In genomic region chr8:36304809-36305208, GRCm38 (mm10) we compare ENCODE assay signal across 17 mouse cellular contexts.
"Had no signal": no experiment of that assay in that cellular context is flagged by ENCODE, and none has a peak within 500 bp of the region (broad histone marks: within the 10 kb centered on the region; RNA-seq: fewer than 3 reads in every experiment).

No protein-coding gene starts in this region.

- DNase-seq: cerebellum, adult 2 months; cerebellum, adult 8-10 months; cerebellum, adult 9-10 months; cerebellum, adult 9-11 months; cerebellum, postnatal 10 days; cerebellum, postnatal 14 days; cerebellum, postnatal 25 days; cerebellum, postnatal 36 days; embryo, embryonic 11 days; forebrain, postnatal 0 days; gastrocnemius, adult 2 months; gastrocnemius, postnatal 10 days; gastrocnemius, postnatal 14 days; gastrocnemius, postnatal 25 days; gastrocnemius, postnatal 36 days; heart, adult 18-20 months; heart, adult 2 months had no signal
